Mouse (Mus musculus) neural tube, embryonic 14.5 days (tissue): Measurements from ENCODE around the gene Coro7. TPM values are rescaled to one million over a fixed set of nuclear protein-coding genes. Genes with fewer than 3 reads are reported as not detected.
"Not testable (repeated sequence)": the region's sequence is repeated elsewhere in the genome, so short reads cannot be mapped to it uniquely, and the experiment has no call there.

Source experiments
- ATAC-seq: fragments of 200-750 bp; cut with Nextera tagmentation; 2 replicates; pipeline ENCODE4 v1.8.0; 2017; ENCODE audit warnings: low read depth, mild to moderate bottlenecking, moderate TSS enrichment, moderate library complexity
- H3K27ac ChIP-seq: fragments of 300-500 bp; sonication (generic); 2 replicates; pipeline ENCODE4 v1.5.1; 2014; ENCODE audit warnings: low read depth, mild to moderate bottlenecking, control low read depth, low read length, moderate library complexity, mixed read lengths
- H3K27me3 ChIP-seq: fragments of 300-500 bp; sonication (generic); 2 replicates; pipeline ENCODE4 v1.6.1; 2014; ENCODE audit warnings: low read length; ENCODE audit not compliant: control insufficient read depth, insufficient read depth
- H3K36me3 ChIP-seq: fragments of 300-500 bp; sonication (generic); 2 replicates; pipeline ENCODE4 v1.6.1; 2014; ENCODE audit warnings: low read length, mixed read lengths; ENCODE audit not compliant: control insufficient read depth, insufficient read depth
- H3K4me1 ChIP-seq: fragments of 300-500 bp; sonication (generic); 2 replicates; pipeline ENCODE4 v1.6.1; 2014; ENCODE audit warnings: low read length; ENCODE audit not compliant: control insufficient read depth, insufficient read depth
- H3K4me2 ChIP-seq: fragments of 300-500 bp; sonication (generic); 2 replicates; pipeline ENCODE4 v1.6.1; 2014; ENCODE audit warnings: mild to moderate bottlenecking, low read depth, low read length, control low read depth
- H3K4me3 ChIP-seq: fragments of 300-500 bp; sonication (generic); 2 replicates; pipeline ENCODE4 v1.5.1; 2014; ENCODE audit warnings: low read depth, low read length, control low read depth, mixed read lengths
- H3K9ac ChIP-seq: fragments of 300-500 bp; sonication (generic); replicated peaks from 2 replicates; pipeline ENCODE4 v1.6.1; 2014; ENCODE audit warnings: low read depth, mild to moderate bottlenecking, control low read depth, low read length, mixed read lengths
- H3K9me3 ChIP-seq: fragments of 300-500 bp; sonication (generic); 2 replicates; pipeline ENCODE4 v1.6.1; 2016; ENCODE audit warnings: low read length; ENCODE audit not compliant: control insufficient read depth
- WGBS: fragments of 180-500 bp; shearing (Covaris S2); extraction: QIAGEN DNeasy Blood & Tissue Kit; methylation state at CpG from one replicate; pipeline ENCODE4 v1.1.7; 2014; 5-methylcytosine and 5-hydroxymethylcytosine counted together
- polyA plus RNA-seq: library from polyadenylated mRNA; unstranded; fragments of >200 nt; fragmentation: Nextera tagmentation; extraction: Ambion mirVana; gene quantifications from 2 replicates; pipeline ENCODE4 v1.2.1, GENCODE M21; 2014

Coro7 gene
- polyA plus RNA-seq, 1 experiment from 2014 or later = 28.6 TPM

DNA sequence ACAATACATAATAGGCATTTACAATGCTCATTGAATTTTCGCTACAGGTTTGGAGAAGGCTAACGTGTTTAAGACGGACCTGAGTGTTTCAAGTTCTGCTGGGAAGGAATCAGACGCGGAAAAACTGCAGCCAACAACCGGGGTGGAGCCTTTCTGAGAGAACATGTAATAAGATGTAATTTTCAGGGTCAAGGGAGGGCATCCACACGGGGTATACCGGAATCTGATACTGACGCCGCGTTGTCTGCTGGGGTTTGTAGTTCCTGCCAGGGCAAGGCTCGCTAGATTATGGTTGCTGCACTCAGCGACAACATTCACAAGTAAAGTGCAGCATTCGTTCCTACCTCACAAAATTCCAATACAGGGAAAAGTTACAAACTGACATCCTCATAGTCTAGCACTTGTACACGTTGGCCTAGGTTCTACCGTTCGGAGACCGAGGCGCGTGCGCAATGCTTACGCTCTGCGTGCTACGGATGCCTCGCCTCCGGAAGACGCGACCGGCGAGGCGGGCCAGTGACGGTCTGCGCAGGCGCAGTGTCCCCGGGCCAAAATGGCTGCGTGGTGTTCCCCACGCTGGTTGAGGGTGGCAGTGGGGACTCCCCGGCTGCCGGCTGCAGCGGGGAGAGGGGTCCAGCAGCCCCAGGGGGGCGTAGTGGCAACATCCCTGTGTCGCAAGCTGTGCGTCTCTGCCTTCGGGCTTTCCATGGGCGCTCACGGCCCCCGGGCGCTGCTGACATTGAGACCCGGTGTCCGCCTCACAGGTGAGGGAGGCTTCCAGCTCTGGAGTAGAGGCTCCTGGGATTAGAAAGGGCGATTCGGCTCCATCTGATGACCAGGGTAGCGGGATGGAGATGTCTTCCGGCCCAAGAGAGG is 4.2 kb upstream of the Coro7 start:
- peaks cover 17% of the 10 kb centered on the region for H3K4me1 ChIP-seq
- peak overlapping the region; percentile 56 for H3K4me2 ChIP-seq
- H3K4me3 ChIP-seq = peak overlapping the region; percentile 73
- peak overlapping the region; percentile 69 for H3K9ac ChIP-seq
- ATAC-seq = peak; percentile 88
- no peaks in the 10 kb centered on the region for H3K27me3 ChIP-seq
- H3K36me3 ChIP-seq = peaks cover 16% of the 10 kb centered on the region
- H3K9me3 ChIP-seq = no peaks in the 10 kb centered on the region
- H3K27ac ChIP-seq = peak overlapping the region; percentile 28; the same call in 1 of the 2 replicates
- WGBS = under 1% methylated on average over 54 of the region's 54 CpGs

DNA sequence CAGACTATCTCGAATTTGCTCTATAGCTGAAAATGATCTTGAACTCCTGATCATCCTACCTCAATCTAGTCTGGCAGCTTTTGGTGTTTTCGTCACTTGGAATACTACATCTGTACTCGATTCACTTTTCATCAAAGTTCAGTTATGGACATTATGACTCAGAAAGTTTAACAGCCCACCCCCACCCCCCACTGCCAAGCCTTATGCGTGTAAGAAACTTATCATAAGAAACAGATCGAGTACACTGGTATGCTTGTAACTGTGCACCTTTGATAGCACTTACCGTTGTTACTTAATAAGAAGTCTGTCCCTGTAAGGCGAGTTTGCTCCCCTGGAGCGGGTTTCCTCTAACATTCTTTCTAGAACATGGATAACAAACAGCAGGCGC is 3.6 kb upstream of the Coro7 start:
- peak overlapping the region; percentile 69 for H3K9ac ChIP-seq
- H3K27ac ChIP-seq = peak overlapping the region; percentile 28; the same call in 1 of the 2 replicates
- peak overlapping the region; percentile 56 for H3K4me2 ChIP-seq
- no peaks in the 10 kb centered on the region for H3K27me3 ChIP-seq
- 33% methylated on average over 9 of the region's 9 CpGs for WGBS
- peaks cover 21% of the 10 kb centered on the region for H3K4me1 ChIP-seq
- peaks cover 12% of the 10 kb centered on the region for H3K36me3 ChIP-seq
- ATAC-seq = no peak
- no peaks in the 10 kb centered on the region for H3K9me3 ChIP-seq
- H3K4me3 ChIP-seq = peak overlapping the region; percentile 73

DNA sequence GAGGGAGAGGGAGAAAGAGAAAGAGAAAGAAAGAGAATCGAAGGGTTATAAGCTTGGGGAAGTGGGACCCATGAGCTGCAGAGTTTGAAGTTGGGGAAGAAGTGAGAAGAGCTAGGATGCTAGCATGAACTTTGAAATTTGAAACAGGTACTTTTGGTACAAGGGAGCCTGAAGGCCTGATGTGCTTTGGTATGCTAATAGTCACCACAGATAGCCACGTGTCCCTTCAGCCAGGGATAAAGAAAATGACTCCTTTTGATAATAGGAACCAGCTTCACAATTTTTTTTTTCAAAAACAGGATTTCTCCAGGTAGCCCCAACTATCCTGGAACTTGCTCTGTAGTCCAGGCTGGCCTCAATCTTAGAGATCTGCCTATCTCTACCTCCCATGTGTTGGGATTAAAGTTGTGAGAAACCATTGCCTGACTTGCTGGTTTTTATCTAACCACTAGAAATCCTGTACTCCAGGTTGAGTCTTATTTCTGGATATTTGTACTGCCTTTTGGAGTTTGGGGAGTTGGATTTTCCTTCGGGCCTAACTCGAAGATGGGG is 3.1 kb upstream of the Coro7 start:
- Histone ChIP-seq H3K9me3 (no peaks in the 10 kb centered on the region), H3K27ac (no peak overlapping the region), H3K4me2 (peak overlapping the region; percentile 56; the same call in 1 of the 2 replicates), H3K9ac (no peak overlapping the region), H3K27me3 (no peaks in the 10 kb centered on the region), H3K4me3 (no peak overlapping the region), H3K4me1 (peaks cover 21% of the 10 kb centered on the region), H3K36me3 (peaks cover 8% of the 10 kb centered on the region)
- WGBS = 70% methylated on average over 4 of the region's 4 CpGs
- no peak for ATAC-seq

DNA sequence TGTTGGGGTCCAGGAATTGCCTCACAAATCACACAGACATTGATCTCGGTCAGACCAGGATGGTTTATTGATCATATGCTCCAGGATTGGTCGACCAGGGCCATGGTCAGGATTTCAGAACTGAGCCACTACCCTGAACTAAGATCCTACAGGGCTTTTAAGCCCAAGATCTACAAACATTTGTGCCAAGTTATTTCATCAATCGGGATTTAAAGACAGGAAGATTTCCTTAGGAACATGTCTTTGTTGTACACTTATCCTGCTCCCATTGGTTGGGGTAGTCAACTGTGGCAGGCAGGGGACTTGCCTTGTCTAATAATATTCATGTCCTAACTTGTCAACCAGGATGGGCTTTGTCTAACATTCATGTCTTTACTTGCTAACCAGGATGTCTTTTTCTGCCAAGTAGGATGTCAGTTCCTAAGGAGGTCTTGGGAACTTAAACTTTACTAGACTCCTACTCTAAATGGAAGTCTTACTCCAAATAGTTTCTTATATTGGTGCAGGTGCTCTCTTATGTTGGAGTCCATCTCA is 1.4 kb upstream of the Coro7 start:
- not testable (repeated sequence) for H3K27me3 ChIP-seq, H3K4me2 ChIP-seq, ATAC-seq, H3K9me3 ChIP-seq, H3K4me3 ChIP-seq, H3K36me3 ChIP-seq, H3K9ac ChIP-seq, H3K27ac ChIP-seq
- H3K4me1 ChIP-seq = peaks cover 21% of the 10 kb centered on the region
- WGBS = 84% methylated on average over 3 of the region's 3 CpGs

GRCm38 (mm10) chr16:4678080-4678479 is 1.5 kb downstream of the Coro7 start:
- H3K9me3 ChIP-seq = no peaks in the 10 kb centered on the region
- H3K9ac ChIP-seq = no peak overlapping the region
- H3K4me3 ChIP-seq = no peak overlapping the region
- no peak for ATAC-seq
- H3K27ac ChIP-seq = no peak overlapping the region
- 88% methylated on average over 5 of the region's 5 CpGs for WGBS
- H3K27me3 ChIP-seq = no peaks in the 10 kb centered on the region
- H3K36me3 ChIP-seq = 0 out of 2 replicates have a peak, but pooled peaks cover 8% of the 10 kb centered on the region
- no peak overlapping the region for H3K4me2 ChIP-seq
- H3K4me1 ChIP-seq = peaks cover 11% of the 10 kb centered on the region

GRCm38 (mm10) chr16:4676836-4677235 is 2.7 kb downstream of the Coro7 start:
- H3K4me3 ChIP-seq = no peak overlapping the region
- H3K4me2 ChIP-seq = no peak overlapping the region
- ATAC-seq = no peak
- H3K27ac ChIP-seq = no peak overlapping the region
- over 99% methylated on average over 5 of the region's 5 CpGs for WGBS
- no peaks in the 10 kb centered on the region for H3K9me3 ChIP-seq
- peaks cover 11% of the 10 kb centered on the region for H3K4me1 ChIP-seq
- no peaks in the 10 kb centered on the region for H3K27me3 ChIP-seq
- 0 out of 2 replicates have a peak, but pooled peaks cover 8% of the 10 kb centered on the region for H3K36me3 ChIP-seq
- no peak overlapping the region for H3K9ac ChIP-seq

- Histone ChIP-seq H3K9ac (no peak overlapping the region), H3K27me3 (no peaks in the 10 kb centered on the region), H3K4me2 (no peak overlapping the region), H3K36me3 (0 out of 2 replicates have a peak, but pooled peaks cover 8% of the 10 kb centered on the region), H3K4me3 (no peak overlapping the region), H3K27ac (no peak overlapping the region), H3K4me1 (peaks cover 7% of the 10 kb centered on the region), H3K9me3 (no peaks in the 10 kb centered on the region)
- 87% methylated on average over 4 of the region's 4 CpGs for WGBS
- ATAC-seq = no peak
Observed at GRCm38 (mm10) chr16:4674091-4674490, 5.5 kb downstream of the Coro7 start.

- no peak for ATAC-seq
- Histone ChIP-seq H3K4me2 (no peak overlapping the region), H3K4me3 (no peak overlapping the region), H3K4me1 (no peaks in the 10 kb centered on the region), H3K27ac (no peak overlapping the region), H3K9me3 (no peaks in the 10 kb centered on the region), H3K27me3 (no peaks in the 10 kb centered on the region), H3K36me3 (0 out of 2 replicates have a peak, but pooled peaks cover 4% of the 10 kb centered on the region), H3K9ac (no peak overlapping the region)
- WGBS = 76% methylated on average over 5 of the region's 5 CpGs
Observed at GRCm38 (mm10) chr16:4670317-4670716, 9.3 kb downstream of the Coro7 start.
